Mouse (Mus musculus) heart, postnatal 36 days (tissue): ENCODE measurements at regions not wholly inside any gene's neighbourhood (a gene's known extent, or its start where the extent isn't known, plus 50 kb on each side); places are given as distances from the start of the nearest gene placed in this dataset.

Experiments used
- DNase-seq, 2 experiments: peaks; one replicate each; pipeline ENCODE4 v3.0.0; 2021 to 2022
- intact Hi-C: fragments of 180-260 bp; cut with DNase I; formaldehyde crosslinking; loops from one replicate; pipeline ENCODE4 v1.15.1; 2025

DNA sequence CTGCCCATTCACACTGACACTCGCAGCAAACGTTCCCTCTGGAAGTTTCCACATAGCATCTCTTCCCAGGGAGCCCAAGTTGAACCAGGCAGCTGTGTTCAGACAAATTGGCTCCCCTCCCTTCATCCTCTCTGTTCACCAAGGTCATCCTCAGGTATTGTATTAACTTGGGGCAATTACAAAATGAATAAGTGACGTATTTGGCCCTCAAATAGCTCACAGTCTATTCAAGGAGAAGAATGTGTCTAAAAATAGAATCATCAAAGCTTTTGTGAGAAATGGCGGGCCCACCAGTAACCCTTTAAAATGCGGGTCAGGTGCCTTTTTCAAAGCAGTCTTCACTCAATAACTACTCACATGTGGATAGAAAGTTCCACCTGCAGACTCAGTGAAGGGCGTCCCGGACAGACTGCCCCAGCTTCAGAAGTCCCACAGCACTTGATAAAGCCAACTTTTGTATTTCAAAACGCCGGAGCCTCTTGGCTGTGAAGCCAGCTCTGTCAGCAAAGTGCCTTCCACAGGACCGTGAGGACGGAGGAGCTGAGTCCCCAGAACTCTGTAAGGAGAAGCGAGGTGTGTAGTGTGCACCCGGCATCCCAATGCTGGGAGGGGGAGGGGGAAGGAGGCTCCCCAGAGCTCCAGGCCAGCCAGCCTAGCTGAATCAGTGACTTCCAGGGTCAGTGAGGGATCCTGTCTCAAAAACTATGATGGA lies 241.9 kb downstream of the Sipa1l2 start:
- intact Hi-C loops = loop anchor here (10.0 kb wide), 1 partner anchor 397 kb away; the partner anchor contains the start of gene Ntpcr
- peak in 1 of 2 experiments; percentile 35 for DNase-seq

DNA sequence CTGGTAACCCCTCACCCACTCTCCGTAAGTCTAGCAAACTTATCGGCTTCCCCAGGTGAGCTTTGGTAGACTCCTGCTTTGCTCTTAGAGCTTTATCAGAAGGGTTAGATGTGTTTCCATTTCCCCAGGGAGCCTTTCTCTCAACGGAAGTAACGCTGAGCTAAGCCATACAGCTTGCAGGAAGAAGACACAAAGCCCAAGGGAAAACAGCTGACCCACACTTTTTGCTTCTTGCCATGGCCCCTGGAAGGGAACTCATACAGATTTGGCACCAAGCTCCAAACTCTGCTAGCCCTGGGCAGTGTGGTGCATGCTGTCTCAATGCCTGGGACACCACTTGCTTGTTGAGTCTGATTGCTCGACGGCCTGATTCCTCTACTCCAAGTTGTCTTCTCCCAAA lies 242.6 kb downstream of the Sipa1l2 start:
- intact Hi-C loops = loop anchor here (10.0 kb wide), 1 partner anchor 398 kb away; the partner anchor contains the start of gene Ntpcr
- peak in 1 of 2 experiments; percentile 25 for DNase-seq

DNA sequence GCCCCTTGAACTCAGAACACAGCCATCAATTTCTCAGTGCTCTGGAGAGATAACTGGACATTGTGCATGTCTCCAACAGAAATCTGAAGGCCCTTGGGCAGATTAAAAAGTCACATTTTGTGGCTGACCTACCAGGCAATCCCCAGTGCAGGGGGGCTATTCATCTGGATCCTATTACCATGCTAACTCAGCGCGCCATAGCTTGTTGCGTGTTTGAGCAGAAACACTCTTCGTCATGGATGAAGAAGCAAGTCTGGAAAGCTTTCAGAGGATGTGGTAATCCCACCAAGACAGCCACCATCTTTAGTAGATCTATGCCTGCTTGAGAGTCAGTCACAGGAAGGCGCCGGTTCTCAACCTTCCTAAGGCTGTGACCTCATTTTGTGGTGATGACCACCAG lies 243.9 kb downstream of the Sipa1l2 start:
- DNase-seq = no peak
- intact Hi-C loops = loop anchor here (10.0 kb wide), 1 partner anchor 399 kb away; the partner anchor contains the start of gene Ntpcr

DNA sequence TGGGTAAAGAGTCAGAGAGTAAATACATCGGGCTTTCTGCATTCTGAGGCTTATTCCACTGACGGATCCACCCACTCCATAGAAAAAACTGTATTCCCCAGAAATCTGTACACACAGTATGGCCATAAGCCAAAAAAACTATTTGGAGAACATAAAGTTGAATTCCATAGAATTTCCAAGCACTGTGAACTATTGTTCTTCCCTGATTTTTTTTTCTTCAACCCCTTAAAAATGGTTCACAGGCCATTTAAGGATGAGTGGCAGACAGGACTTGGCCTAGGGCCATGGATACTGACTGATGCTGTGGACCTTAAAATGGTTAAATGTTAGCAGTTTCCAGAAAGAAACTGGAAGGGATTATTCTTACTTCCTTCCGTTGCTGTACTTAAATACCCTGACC lies 247.0 kb downstream of the Sipa1l2 start:
- DNase-seq = no peak
- intact Hi-C loops = loop anchor here (10.0 kb wide), 1 partner anchor 402 kb away; the partner anchor contains the start of gene Ntpcr

DNA sequence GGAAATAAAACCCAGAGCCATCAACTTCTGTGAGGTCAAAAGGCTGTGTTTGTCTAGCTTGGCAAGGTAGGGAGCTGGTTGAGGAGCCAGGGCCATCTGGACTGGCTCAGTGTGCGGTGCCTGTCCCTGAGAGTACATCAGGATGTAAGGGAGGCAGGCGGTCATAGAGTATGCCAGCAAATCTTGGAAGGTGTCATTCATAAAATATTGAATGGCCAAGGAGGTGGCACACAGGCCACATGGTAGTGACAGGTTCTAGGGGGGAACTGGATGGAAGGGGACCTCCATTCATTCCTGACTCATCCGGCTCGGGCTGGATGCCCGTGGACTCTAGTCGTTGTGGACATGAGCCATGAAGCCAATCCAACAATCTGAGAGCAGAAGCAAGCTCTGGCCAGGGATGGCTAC lies 252.0 kb downstream of the Sipa1l2 start:
- intact Hi-C loops = no loop called here
- peak; percentile 65 to 75 for DNase-seq

DNA sequence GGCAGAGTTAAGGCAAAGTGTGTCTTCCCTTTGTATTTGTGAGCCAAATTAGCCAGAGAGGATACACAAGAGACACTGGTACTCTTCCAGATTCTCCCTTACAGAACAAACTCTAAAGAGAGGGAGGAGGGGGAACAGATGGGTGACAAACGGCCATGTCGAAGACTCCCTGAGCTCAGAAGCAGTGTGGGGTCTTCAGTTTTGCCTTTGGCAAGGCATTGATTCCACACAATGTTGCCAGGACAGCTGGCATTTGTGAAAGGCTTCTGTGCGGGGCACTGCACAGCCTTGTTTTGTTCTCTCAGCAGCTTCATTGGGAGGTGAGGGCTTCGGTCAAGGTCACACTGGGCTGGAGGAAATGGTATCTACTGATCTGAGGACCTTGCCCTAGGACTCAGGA lies 253.9 kb downstream of the Sipa1l2 start:
- DNase-seq = no peak
- intact Hi-C loops = no loop called here

DNA sequence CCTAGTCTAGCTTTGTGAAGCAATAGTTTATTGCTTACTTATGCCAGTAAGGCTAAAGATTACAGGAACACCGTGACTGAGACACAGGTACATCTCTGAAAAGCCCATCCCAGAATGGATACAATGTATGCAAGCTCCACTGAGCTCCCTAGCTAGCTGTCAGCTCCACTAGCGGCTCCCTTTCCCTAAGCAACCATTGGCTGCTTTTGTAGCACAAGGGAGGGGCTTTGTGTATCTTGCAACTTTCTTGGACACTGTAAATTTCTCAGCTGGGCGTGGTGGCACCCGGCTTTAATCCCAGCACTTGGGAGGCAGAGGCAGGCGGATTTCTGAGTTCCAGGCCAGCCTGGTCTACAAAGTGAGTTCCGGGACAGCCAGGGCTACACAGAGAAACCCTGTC lies 254.6 kb downstream of the Sipa1l2 start:
- intact Hi-C loops = no loop called here
- DNase-seq = no peak

DNA sequence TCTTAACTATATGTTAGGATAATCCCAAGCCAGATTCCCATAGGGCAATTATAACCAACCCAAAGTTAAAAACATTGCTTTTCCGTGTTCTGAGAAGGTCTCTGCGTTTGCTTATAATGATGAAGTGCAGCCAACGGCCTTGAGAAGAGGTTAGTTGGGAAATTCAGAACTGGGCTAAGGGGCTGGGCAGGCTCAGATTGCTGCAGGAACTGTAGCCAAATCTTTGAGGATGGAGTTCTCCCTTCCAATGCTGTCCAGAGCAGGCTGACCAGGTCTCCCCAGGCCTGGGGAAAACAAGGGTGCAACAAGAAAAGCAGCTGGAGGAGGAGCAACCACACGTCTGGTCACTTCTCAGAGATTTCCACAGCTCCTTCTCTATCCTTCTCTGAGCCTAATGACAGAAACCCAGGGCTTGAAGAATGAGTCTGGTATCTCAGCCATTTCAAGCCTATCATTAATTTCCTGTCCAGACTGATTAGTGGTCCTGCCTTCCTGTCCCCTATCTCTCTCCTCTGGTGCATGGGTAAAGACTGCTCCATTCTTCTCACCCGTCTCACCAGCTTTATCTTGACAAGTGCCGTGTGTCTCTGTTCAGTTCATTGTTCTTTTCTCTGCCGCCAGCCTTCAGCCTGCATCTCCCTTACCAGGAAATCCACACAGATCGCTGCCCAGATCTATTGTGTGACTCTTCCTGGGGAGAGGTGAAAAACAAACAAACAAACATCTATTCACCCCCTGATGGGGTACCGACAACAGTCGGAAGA lies 255.2 kb downstream of the Sipa1l2 start:
- intact Hi-C loops = no loop called here
- no peak for DNase-seq

DNA sequence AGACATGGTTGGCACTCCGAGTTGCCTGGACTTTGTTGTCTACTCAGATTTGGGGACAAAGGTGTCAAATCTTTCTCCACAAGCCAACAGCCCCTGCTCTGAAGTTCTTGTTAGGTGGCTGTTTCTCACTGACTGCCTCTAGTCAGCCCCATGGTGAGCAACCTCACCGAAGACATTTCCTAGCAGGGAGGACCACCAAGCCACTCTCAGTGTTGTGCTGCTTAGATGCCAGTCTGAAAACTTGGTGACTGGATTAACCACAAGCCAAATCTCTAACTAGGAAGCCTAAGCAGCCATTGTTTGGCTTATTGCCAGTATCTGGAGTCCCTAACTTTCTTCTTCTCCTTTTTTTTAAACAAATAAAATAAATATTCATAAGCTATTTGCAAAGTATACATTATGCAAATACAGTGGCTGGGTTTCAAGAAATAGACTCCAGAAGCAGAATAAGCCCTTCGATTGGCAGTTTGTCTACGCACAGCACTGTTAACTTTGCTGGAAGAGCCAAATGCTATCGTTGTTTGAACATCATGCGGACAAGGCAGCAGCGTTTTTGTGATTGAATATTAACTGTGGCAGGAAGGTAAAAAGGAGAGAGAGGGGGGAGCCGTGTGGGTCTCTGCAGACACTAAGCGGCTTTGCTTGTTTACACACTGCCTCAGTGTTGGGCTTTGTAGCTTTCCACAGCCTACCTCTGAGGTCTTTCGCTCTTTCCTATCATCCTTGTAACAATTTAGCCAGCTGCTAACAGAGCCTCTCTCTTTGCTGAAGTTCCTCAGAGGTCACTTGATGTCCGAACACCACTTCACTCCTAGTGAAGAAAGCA lies 257.4 kb downstream of the Disc1 start:
- DNase-seq = no peak
- intact Hi-C loops = no loop called here
